Mouse (Mus musculus) forebrain, embryonic 12.5 days (tissue): Measurements from ENCODE around the gene Nfe2l3. TPM values are rescaled to one million over a fixed set of nuclear protein-coding genes. Genes with fewer than 3 reads are reported as not detected.
A peak's percentile ranks its signal among the peaks of the same experiment; 100 is the strongest.

Source experiments
- ATAC-seq: fragments of 200-750 bp; cut with Nextera tagmentation; 2 replicates; pipeline ENCODE4 v1.8.0; 2017; ENCODE audit warnings: moderate TSS enrichment; ENCODE audit not compliant: low FRiP score
- H3K27ac ChIP-seq: fragments of 300-500 bp; sonication (generic); 2 replicates; pipeline ENCODE4 v1.5.1; 2016; ENCODE audit warnings: mild to moderate bottlenecking
- H3K27me3 ChIP-seq: fragments of 300-500 bp; sonication (generic); 2 replicates; pipeline ENCODE4 v1.6.1; 2016; ENCODE audit warnings: mild to moderate bottlenecking
- H3K36me3 ChIP-seq: fragments of 300-500 bp; sonication (generic); replicated peaks from 2 replicates; pipeline ENCODE4 v1.6.1; 2016; ENCODE audit warnings: mild to moderate bottlenecking
- H3K4me1 ChIP-seq: fragments of 300-500 bp; sonication (generic); 2 replicates; pipeline ENCODE4 v1.6.1; 2016
- H3K4me2 ChIP-seq: fragments of 300-500 bp; sonication (generic); 2 replicates; pipeline ENCODE4 v1.6.1; 2016; ENCODE audit warnings: mild to moderate bottlenecking, moderate library complexity
- H3K4me3 ChIP-seq: fragments of 300-500 bp; sonication (generic); replicated peaks from 2 replicates; pipeline ENCODE4 v1.5.1; 2016; ENCODE audit warnings: mild to moderate bottlenecking
- H3K9ac ChIP-seq: fragments of 300-500 bp; sonication (generic); 2 replicates; pipeline ENCODE4 v1.6.1; 2016; ENCODE audit warnings: mild to moderate bottlenecking
- H3K9me3 ChIP-seq: fragments of 300-500 bp; sonication (generic); 2 replicates; pipeline ENCODE4 v1.6.1; 2016
- WGBS: fragments of 180-500 bp; shearing (Covaris S2); methylation state at CpG from one replicate; pipeline ENCODE4 v1.1.7; 2016; 5-methylcytosine and 5-hydroxymethylcytosine counted together
- polyA plus RNA-seq: library from polyadenylated mRNA; unstranded; fragments of >200 nt; fragmentation: Nextera tagmentation; extraction: Ambion mirVana; gene quantifications from 2 replicates; pipeline ENCODE4 v1.2.1, GENCODE M21; 2016

The Nfe2l3 gene
- polyA plus RNA-seq, 1 experiment from 2014 or later, result 2.3 TPM

GRCm38 (mm10) chr6:51404502-51404901 is 28.0 kb upstream of the Nfe2l3 start:
- Histone ChIP-seq H3K9ac (no peak overlapping the region), H3K27ac (no peak overlapping the region), H3K4me3 (no peak overlapping the region), H3K4me1 (no peaks in the 10 kb centered on the region), H3K27me3 (no peaks in the 10 kb centered on the region), H3K36me3 (no peaks in the 10 kb centered on the region), H3K4me2 (no peak overlapping the region), H3K9me3 (no peaks in the 10 kb centered on the region)
- no peak for ATAC-seq
- WGBS, result 86% methylated on average over 4 of the region's 4 CpGs

GRCm38 (mm10) chr6:51416433-51416832 is 16.0 kb upstream of the Nfe2l3 start:
- no peak overlapping the region for H3K9ac ChIP-seq
- H3K4me3 ChIP-seq, result no peak overlapping the region
- no peak overlapping the region for H3K27ac ChIP-seq
- H3K4me1 ChIP-seq, result no peaks in the 10 kb centered on the region
- H3K27me3 ChIP-seq, result no peaks in the 10 kb centered on the region
- no peaks in the 10 kb centered on the region for H3K36me3 ChIP-seq
- ATAC-seq, result no peak
- H3K4me2 ChIP-seq, result no peak overlapping the region
- 79% methylated on average over 1 of the region's 1 CpGs for WGBS
- no peaks in the 10 kb centered on the region for H3K9me3 ChIP-seq

GRCm38 (mm10) chr6:51417306-51417936 is 15.0 kb upstream of the Nfe2l3 start:
- Histone ChIP-seq H3K4me3 (no peak overlapping the region), H3K27me3 (no peaks in the 10 kb centered on the region), H3K4me1 (no peaks in the 10 kb centered on the region), H3K4me2 (no peak overlapping the region), H3K9me3 (no peaks in the 10 kb centered on the region), H3K36me3 (no peaks in the 10 kb centered on the region), H3K9ac (no peak overlapping the region), H3K27ac (no peak overlapping the region)
- WGBS, result 93% methylated on average over 4 of the region's 4 CpGs
- ATAC-seq, result no peak

- no peak overlapping the region for H3K9ac ChIP-seq
- H3K9me3 ChIP-seq, result no peaks in the 10 kb centered on the region
- no peaks in the 10 kb centered on the region for H3K36me3 ChIP-seq
- H3K4me2 ChIP-seq, result no peak overlapping the region
- H3K4me1 ChIP-seq, result 0 out of 2 replicates have a peak, but pooled peaks cover 3% of the 10 kb centered on the region
- 58% methylated on average over 11 of the region's 11 CpGs for WGBS
- ATAC-seq, result no peak
- no peak overlapping the region for H3K4me3 ChIP-seq
- no peak overlapping the region for H3K27ac ChIP-seq
- no peaks in the 10 kb centered on the region; the same call in 1 of the 2 replicates for H3K27me3 ChIP-seq
These were observed 8.9 kb upstream of the Nfe2l3 start for GRCm38 (mm10) chr6:51423466-51424122.

- no peak for ATAC-seq
- no peak overlapping the region for H3K4me2 ChIP-seq
- H3K4me1 ChIP-seq, result 0 out of 2 replicates have a peak, but pooled peaks cover 3% of the 10 kb centered on the region
- no peak overlapping the region for H3K4me3 ChIP-seq
- H3K27me3 ChIP-seq, result no peaks in the 10 kb centered on the region; the same call in 1 of the 2 replicates
- H3K9ac ChIP-seq, result no peak overlapping the region
- 89% methylated on average over 2 of the region's 2 CpGs for WGBS
- H3K27ac ChIP-seq, result no peak overlapping the region
- no peaks in the 10 kb centered on the region for H3K36me3 ChIP-seq
- H3K9me3 ChIP-seq, result no peaks in the 10 kb centered on the region
These were observed 7.9 kb upstream of the Nfe2l3 start for GRCm38 (mm10) chr6:51424537-51424936.

GRCm38 (mm10) chr6:51434270-51434669 is 1.8 kb downstream of the Nfe2l3 start:
- no peak for ATAC-seq
- Histone ChIP-seq H3K4me2 (peak overlapping the region; percentile 94; the same call in 1 of the 2 replicates), H3K9me3 (no peaks in the 10 kb centered on the region), H3K4me1 (peaks cover 21% of the 10 kb centered on the region), H3K27me3 (peaks cover 51% of the 10 kb centered on the region), H3K9ac (no peak overlapping the region), H3K27ac (no peak overlapping the region), H3K4me3 (0 out of 2 replicates have a peak overlapping the region, but pooled peaks have one; percentile 61), H3K36me3 (no peaks in the 10 kb centered on the region)
- WGBS, result 40% methylated on average over 7 of the region's 7 CpGs

- Histone ChIP-seq H3K9ac (no peak overlapping the region), H3K9me3 (no peaks in the 10 kb centered on the region), H3K4me3 (no peak overlapping the region), H3K4me1 (peaks cover 14% of the 10 kb centered on the region), H3K36me3 (no peaks in the 10 kb centered on the region), H3K27ac (no peak overlapping the region), H3K27me3 (peaks cover 28% of the 10 kb centered on the region), H3K4me2 (no peak overlapping the region)
- WGBS, result 83% methylated on average over 4 of the region's 4 CpGs
- no peak for ATAC-seq
These were observed 5.2 kb downstream of the Nfe2l3 start for GRCm38 (mm10) chr6:51437665-51438064.

- no peak overlapping the region for H3K27ac ChIP-seq
- no peak overlapping the region for H3K4me2 ChIP-seq
- H3K4me3 ChIP-seq, result no peak overlapping the region
- H3K4me1 ChIP-seq, result peaks cover 2% of the 10 kb centered on the region; the same call in 1 of the 2 replicates
- H3K36me3 ChIP-seq, result no peaks in the 10 kb centered on the region
- ATAC-seq, result no peak
- peaks cover 15% of the 10 kb centered on the region for H3K27me3 ChIP-seq
- 87% methylated on average over 9 of the region's 9 CpGs for WGBS
- H3K9me3 ChIP-seq, result no peaks in the 10 kb centered on the region
- no peak overlapping the region for H3K9ac ChIP-seq
These were observed 6.4 kb downstream of the Nfe2l3 start for GRCm38 (mm10) chr6:51438826-51439330.

GRCm38 (mm10) chr6:51442191-51442835 is 9.8 kb downstream of the Nfe2l3 start:
- H3K27me3 ChIP-seq, result no peaks in the 10 kb centered on the region
- no peaks in the 10 kb centered on the region for H3K36me3 ChIP-seq
- H3K4me3 ChIP-seq, result no peak overlapping the region
- no peaks in the 10 kb centered on the region for H3K4me1 ChIP-seq
- no peak overlapping the region for H3K27ac ChIP-seq
- no peak overlapping the region for H3K4me2 ChIP-seq
- 63% methylated on average over 9 of the region's 9 CpGs for WGBS
- ATAC-seq, result no peak
- H3K9me3 ChIP-seq, result no peaks in the 10 kb centered on the region
- H3K9ac ChIP-seq, result no peak overlapping the region

- WGBS, result 76% methylated on average over 7 of the region's 7 CpGs
- Histone ChIP-seq H3K4me2 (no peak overlapping the region), H3K4me1 (no peaks in the 10 kb centered on the region), H3K4me3 (no peak overlapping the region), H3K27me3 (no peaks in the 10 kb centered on the region), H3K27ac (no peak overlapping the region), H3K36me3 (peaks cover 6% of the 10 kb centered on the region), H3K9ac (no peak overlapping the region), H3K9me3 (no peaks in the 10 kb centered on the region)
- ATAC-seq, result no peak
These were observed 20.5 kb downstream of the Nfe2l3 start for GRCm38 (mm10) chr6:51452927-51453503.

GRCm38 (mm10) chr6:51454949-51455348 is 22.5 kb downstream of the Nfe2l3 start:
- H3K4me3 ChIP-seq, result no peak overlapping the region
- 73% methylated on average over 3 of the region's 3 CpGs for WGBS
- no peak overlapping the region for H3K27ac ChIP-seq
- H3K9me3 ChIP-seq, result no peaks in the 10 kb centered on the region
- H3K36me3 ChIP-seq, result peaks cover 23% of the 10 kb centered on the region
- H3K4me1 ChIP-seq, result no peaks in the 10 kb centered on the region
- no peak overlapping the region for H3K4me2 ChIP-seq
- ATAC-seq, result no peak
- H3K9ac ChIP-seq, result no peak overlapping the region
- H3K27me3 ChIP-seq, result no peaks in the 10 kb centered on the region

GRCm38 (mm10) chr6:51456198-51456597 is 23.7 kb downstream of the Nfe2l3 start:
- H3K4me1 ChIP-seq, result no peaks in the 10 kb centered on the region
- H3K9me3 ChIP-seq, result no peaks in the 10 kb centered on the region
- H3K27me3 ChIP-seq, result no peaks in the 10 kb centered on the region
- no peak overlapping the region for H3K4me2 ChIP-seq
- H3K4me3 ChIP-seq, result no peak overlapping the region
- no peak overlapping the region for H3K9ac ChIP-seq
- peaks cover 32% of the 10 kb centered on the region for H3K36me3 ChIP-seq
- WGBS, result 90% methylated on average over 1 of the region's 1 CpGs
- H3K27ac ChIP-seq, result no peak overlapping the region
- ATAC-seq, result no peak
